Mouse (Mus musculus) heart, adult 2 months (tissue): ENCODE data around the gene Fam221a. TPM values are rescaled to one million over a fixed set of nuclear protein-coding genes. Genes with fewer than 3 reads are reported as not detected.
"Not testable (repeated sequence)": the region's sequence is repeated elsewhere in the genome, so short reads cannot be mapped to it uniquely, and the experiment has no call there.

Experiments
- DNase-seq, 2 experiments: peaks; one replicate each; pipeline ENCODE4 v3.0.0; 2021
- H3K27ac ChIP-seq: fragments of 200-600 bp; 2 replicates; pipeline ENCODE4 v1.8.1; 2022
- H3K27me3 ChIP-seq: fragments of 200-500 bp; 2 replicates; pipeline ENCODE4 v1.6.1; 2012; ENCODE audit warnings: mild to moderate bottlenecking, low read length, inconsistent platforms, mixed read lengths; ENCODE audit not compliant: control insufficient read depth, insufficient read depth
- H3K36me3 ChIP-seq: fragments of 200-500 bp; 2 replicates; pipeline ENCODE4 v1.6.1; 2012; ENCODE audit warnings: low read length, inconsistent platforms; ENCODE audit not compliant: control insufficient read depth, insufficient read depth
- H3K4me1 ChIP-seq: fragments of 200-500 bp; 2 replicates; pipeline ENCODE4 v1.6.1; 2011; ENCODE audit warnings: low read length; ENCODE audit not compliant: control insufficient read depth, insufficient read depth
- H3K4me3 ChIP-seq: fragments of 200-600 bp; 2 replicates; pipeline ENCODE4 v1.8.1; 2022
- H3K79me2 ChIP-seq: fragments of 200-500 bp; replicated peaks from 2 replicates; pipeline ENCODE4 v1.6.1; 2012; ENCODE audit warnings: mild to moderate bottlenecking, inconsistent platforms, low read length, moderate library complexity, mixed read lengths; ENCODE audit not compliant: control insufficient read depth, insufficient read depth
- H3K9ac ChIP-seq: fragments of 200-500 bp; 2 replicates; pipeline ENCODE4 v1.6.1; 2012; ENCODE audit warnings: low read depth, mild to moderate bottlenecking, control low read depth, inconsistent platforms, low read length, mixed read lengths
- CTCF ChIP-seq: fragments of 200-600 bp; IDR thresholded peaks from 2 replicates; pipeline ENCODE4 v1.8.1; 2022; ENCODE audit warnings: antibody characterized with exemption, mild to moderate bottlenecking, moderate library complexity
- EP300 ChIP-seq: fragments of 200-500 bp; IDR thresholded peaks from 2 replicates; pipeline ENCODE4 v1.6.1; 2011; ENCODE audit warnings: low read depth, low read length, control low read depth; ENCODE audit not compliant: insufficient read depth
- POLR2A ChIP-seq: fragments of 200-500 bp; IDR thresholded peaks from 2 replicates; pipeline ENCODE4 v1.6.1; 2011; ENCODE audit warnings: mild to moderate bottlenecking, low read depth, low read length, control low read depth; ENCODE audit not compliant: insufficient read depth
- WGBS: fragments of 180-500 bp; shearing (Covaris S2); methylation state at CpG from one replicate; pipeline ENCODE4 v1.1.7; 2018; 5-methylcytosine and 5-hydroxymethylcytosine counted together
- intact Hi-C: fragments of 180-260 bp; cut with DNase I; formaldehyde crosslinking; loops from one replicate; pipeline ENCODE4 v1.15.1; 2025
- polyA plus RNA-seq: library from polyadenylated mRNA; depleted of rRNA; stranded (reverse); fragments of >200 nt; gene quantifications from 2 replicates; pipeline ENCODE4 v1.2.3, GENCODE M21; 2012
- total RNA-seq, 2 experiments: library from RNA; stranded (reverse); gene quantifications; 2 replicates each; pipeline ENCODE4 v1.2.3; 2021

The Fam221a gene
- total and polyA plus RNA-seq, 3 experiments, result 0.44 to 1.8 TPM; not detected in 1

DNA sequence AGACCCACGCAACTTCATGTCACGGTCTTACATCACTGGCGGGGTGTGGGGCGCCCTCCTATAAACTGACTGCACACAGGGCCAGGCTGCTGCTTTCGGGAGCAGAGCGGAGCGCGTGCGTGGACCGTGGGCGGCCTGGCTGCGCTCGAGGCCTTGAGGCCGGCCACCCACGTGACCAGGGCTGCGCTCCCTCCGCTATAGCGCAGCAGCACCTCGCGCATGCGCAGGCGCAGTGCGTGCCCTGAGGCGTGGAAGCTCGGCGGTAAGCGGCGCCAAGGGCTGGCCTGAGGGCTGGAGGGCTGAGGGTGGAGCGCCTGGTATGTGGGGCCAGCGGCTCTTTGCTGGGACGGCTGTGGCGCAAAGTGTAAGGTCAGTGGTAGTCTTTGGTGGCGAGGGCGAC is 27.8 kb downstream of the Fam221a start, which contains the start of gene Stk31:
Gene Stk31, plus strand, starts transcription at position 289 of the 400 bp plus-strand sequence.
- Histone ChIP-seq H3K79me2 (no peaks in the 10 kb centered on the region), H3K4me1 (no peaks in the 10 kb centered on the region), H3K27ac (no peak within 1 kb of the TSS), H3K27me3 (no peaks in the 10 kb centered on the region), H3K9ac (no peak within 1 kb of the TSS), H3K36me3 (no peaks in the 10 kb centered on the region), H3K4me3 (no peak within 1 kb of the TSS)
- TF ChIP-seq CTCF (no peak), EP300 (no peak)
- intact Hi-C loops, result loop anchor here (5.0 kb wide), 1 partner anchor 338 kb away; no protein-coding TSS in a partner anchor
- DNase-seq, result peak; percentile 34 to 55
- WGBS, result 83% methylated on average over 34 of the region's 34 CpGs

DNA sequence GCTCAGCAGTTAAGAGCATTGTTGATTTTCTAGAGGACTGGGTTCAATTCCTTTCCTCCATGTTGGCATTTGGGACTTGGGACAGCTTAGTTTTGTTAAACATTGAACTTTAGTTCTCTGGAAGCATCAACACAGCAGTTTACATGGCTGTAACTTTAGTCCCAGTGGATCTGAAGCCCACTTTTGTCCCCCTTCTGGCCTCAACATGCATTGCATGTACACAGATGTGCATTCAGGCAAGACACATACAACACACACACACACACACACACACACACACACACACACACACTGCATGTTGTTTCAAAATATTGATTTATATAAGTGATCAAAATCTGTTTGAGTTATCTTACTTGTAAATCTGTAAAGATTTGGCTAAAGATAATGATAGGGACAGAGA is 29.9 kb downstream of the Fam221a start:
- H3K4me3 ChIP-seq, result no peak overlapping the region
- no peaks in the 10 kb centered on the region for H3K36me3 ChIP-seq
- TF ChIP-seq CTCF (peak; percentile 39), POLR2A (no peak), EP300 (no peak)
- H3K27ac ChIP-seq, result no peak overlapping the region
- no peaks in the 10 kb centered on the region for H3K4me1 ChIP-seq
- intact Hi-C loops, result loop anchor here (5.0 kb wide), 1 partner anchor 340 kb away; no protein-coding TSS in a partner anchor
- H3K79me2 ChIP-seq, result no peaks in the 10 kb centered on the region
- H3K27me3 ChIP-seq, result no peaks in the 10 kb centered on the region
- no peak for DNase-seq
- no peak overlapping the region for H3K9ac ChIP-seq

DNA sequence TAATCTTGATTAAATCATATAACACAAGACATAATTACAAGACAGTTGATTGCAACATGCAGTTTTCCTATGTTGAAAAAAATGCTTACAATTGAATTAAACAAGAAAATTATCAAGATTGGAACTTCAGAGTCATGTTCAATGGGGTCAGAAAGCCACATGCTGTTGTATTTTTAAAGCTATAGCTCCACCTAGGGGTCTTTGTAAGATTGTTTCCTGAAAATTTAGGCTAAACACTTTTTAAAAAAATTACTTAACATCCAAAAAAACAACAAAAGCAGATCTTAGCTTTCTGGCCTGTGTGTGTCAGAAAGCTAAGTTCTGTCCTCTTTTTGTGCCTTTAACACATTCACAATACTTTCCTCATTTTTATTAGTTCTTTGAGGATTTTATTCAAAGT is 30.8 kb downstream of the Fam221a start:
- Histone ChIP-seq H3K36me3 (no peaks in the 10 kb centered on the region), H3K9ac (no peak overlapping the region), H3K4me3 (no peak overlapping the region), H3K79me2 (no peaks in the 10 kb centered on the region), H3K4me1 (no peaks in the 10 kb centered on the region), H3K27me3 (no peaks in the 10 kb centered on the region), H3K27ac (no peak overlapping the region)
- TF ChIP-seq EP300, result no peak
- TF ChIP-seq CTCF, result peak; percentile 77
- intact Hi-C loops, result loop anchor here (1.0 to 5.0 kb wide), 3 partner anchors 129 to 341 kb away; no protein-coding TSS in a partner anchor
- no peak for DNase-seq

DNA sequence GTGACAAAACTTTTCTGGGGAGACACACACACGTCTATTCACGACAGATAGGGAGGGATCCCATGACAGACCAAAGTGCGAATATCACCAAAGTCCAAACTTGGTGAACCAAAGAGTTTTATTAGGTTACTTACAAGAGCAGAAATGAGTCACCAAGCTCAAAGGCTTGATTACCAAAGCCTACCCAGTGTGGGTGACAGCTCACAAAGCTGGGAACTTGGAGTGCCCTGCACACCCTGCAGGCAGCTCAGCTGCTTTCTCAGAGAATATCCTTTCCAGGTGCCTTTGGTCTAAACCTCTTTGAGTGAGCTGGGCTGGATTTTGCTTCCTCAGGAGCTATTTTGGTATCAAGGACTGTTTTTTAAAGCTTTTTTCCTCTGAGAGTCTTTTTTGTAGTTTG is 43.3 kb downstream of the Fam221a start:
- DNase-seq, result no peak
- H3K9ac ChIP-seq, result no peak overlapping the region
- H3K36me3 ChIP-seq, result no peaks in the 10 kb centered on the region
- intact Hi-C loops, result no loop called here
- TF ChIP-seq EP300 (no peak), CTCF (no peak), POLR2A (no peak)
- no peaks in the 10 kb centered on the region for H3K79me2 ChIP-seq
- no peak overlapping the region for H3K4me3 ChIP-seq
- H3K27me3 ChIP-seq, result no peaks in the 10 kb centered on the region
- H3K27ac ChIP-seq, result no peak overlapping the region
- H3K4me1 ChIP-seq, result no peaks in the 10 kb centered on the region
- 80% methylated on average over 3 of the region's 3 CpGs for WGBS

DNA sequence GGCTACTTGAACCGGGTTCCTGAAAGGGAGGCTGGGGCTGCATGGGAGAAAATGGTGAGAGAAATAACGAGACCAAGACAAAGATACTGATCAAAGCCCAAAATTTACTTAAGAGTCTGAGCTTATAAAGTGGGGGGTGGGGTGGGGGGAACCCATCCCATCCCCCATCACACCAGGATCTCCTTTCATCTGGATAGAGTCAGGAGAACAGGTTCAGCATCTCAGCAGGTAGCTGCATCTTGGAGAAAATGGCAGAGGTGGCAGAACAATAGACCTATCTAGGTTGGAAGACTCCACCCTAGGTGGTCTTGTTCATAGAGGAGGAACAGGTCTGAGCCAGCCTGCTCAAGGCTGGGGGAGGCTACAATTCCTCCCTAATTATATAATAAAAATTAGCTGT is 45.4 kb downstream of the Fam221a start:
- H3K27me3 ChIP-seq, H3K4me1 ChIP-seq, H3K4me3 ChIP-seq, H3K27ac ChIP-seq, DNase-seq, H3K79me2 ChIP-seq, intact Hi-C loops, H3K36me3 ChIP-seq, H3K9ac ChIP-seq: not testable (repeated sequence)
- WGBS, result 72% methylated on average over 2 of the region's 2 CpGs

DNA sequence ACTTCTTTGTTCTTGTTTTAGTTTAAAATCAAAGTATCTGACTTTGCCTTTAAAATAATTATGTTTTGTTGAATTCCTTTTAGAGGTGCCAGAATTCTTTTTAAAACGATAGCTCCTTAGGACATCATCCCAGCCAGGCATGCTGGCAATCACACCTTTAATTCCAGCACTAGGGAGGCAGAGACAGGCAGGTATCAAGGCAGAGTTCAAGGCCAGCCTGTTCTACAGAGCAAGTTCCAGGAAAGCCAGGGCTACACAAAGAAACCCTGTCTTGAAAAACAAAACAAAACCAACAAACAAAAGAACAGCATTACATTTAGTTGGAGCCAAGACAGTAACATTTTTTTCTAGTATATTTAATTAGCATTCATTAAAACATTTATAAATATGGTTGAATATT is 48.4 kb downstream of the Fam221a start:
- Histone ChIP-seq H3K27ac (no peak overlapping the region), H3K4me3 (no peak overlapping the region), H3K27me3 (no peaks in the 10 kb centered on the region), H3K36me3 (no peaks in the 10 kb centered on the region), H3K79me2 (no peaks in the 10 kb centered on the region), H3K9ac (no peak overlapping the region), H3K4me1 (no peaks in the 10 kb centered on the region)
- TF ChIP-seq EP300 (no peak), POLR2A (no peak), CTCF (no peak)
- intact Hi-C loops, result no loop called here
- 56% methylated on average over 1 of the region's 1 CpGs for WGBS
- DNase-seq, result no peak
